Mouse (Mus musculus): ENCODE measurements around the gene Gkn1. TPM values are rescaled to one million over a fixed set of nuclear protein-coding genes. Genes with fewer than 3 reads are reported as not detected.

Gkn1 gene
- total RNA-seq, 2 experiments from 2014 or later, result not detected

DNA sequence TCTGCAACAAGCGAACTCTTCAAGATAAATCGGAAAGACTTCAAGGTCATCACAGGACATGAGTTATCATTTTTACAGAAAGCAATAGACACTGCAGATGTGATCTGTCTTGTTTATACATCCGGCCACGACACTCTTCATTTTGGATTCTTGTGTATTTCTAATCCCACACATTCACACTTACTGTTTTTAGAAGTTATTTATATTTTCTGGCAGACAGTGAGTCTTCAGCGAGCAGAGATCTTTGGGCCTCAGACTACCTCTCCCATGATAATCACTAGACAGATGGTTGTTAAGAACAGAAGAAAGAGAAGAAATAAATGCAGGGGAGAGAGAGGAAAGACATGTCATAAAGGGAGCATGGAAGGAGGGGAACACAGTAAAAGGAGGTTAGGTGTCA lies 18.5 kb upstream of the Gkn1 start:
- DNase-seq, result no peak
- TF ChIP-seq CTCF (IDR thresholded peaks at IDR 0.05), result no peak

DNA sequence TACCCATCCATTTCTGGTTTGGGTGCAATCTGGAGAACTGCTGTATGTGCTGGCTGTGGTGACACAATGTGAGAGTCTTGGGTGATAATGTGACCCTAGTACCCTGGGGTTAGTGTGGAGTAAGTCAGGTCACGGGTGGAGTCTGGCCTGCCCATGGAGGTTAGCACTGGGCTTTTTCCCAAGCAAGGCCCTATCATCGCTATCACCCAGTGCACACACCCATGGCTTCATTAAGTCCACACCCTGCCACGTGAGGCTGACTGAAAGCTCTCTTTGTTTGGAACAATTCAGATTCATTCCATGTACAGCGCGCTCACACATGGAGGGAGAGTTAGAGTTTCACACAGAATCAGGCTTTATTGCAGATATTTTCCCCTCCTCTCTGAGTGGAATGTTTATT lies 3.7 kb upstream of the Gkn1 start:
- Histone ChIP-seq H3K27ac (peak overlapping the region; percentile 67), H3K4me3 (no peak overlapping the region)
- DNase-seq, result peak; percentile 45
- TF ChIP-seq CTCF (IDR thresholded peaks at IDR 0.05), result no peak
- intact Hi-C loops (cut with DNase I), result no loop called here

More for the DNA sequence above, 18.5 kb upstream of the Gkn1 start:
- Histone ChIP-seq H3K4me3 (no peak overlapping the region), H3K27ac (no peak overlapping the region)
- intact Hi-C loops (cut with DNase I), result no loop called here

DNA sequence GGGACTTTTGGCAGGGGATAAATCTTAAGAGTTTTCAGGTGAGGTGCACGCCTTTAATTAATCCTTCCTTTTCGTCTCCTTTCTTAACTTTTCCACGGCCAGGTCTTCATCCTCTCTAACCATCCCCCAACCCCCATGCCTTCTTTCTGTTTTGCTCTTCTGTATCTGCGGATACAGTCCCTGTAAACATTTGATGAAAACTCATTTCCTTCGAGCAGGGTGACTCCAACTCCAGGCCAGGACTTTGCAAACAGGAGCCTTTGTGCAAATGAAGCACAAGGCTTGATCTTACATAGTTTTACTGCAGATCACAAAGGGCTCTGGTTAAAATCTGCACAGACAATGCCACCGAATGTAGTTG lies 14.8 kb downstream of the Gkn1 start:
- intact Hi-C loops (cut with DNase I), result loop anchor here (1.0 kb wide), 1 partner anchor 235 kb away; no protein-coding TSS in a partner anchor
- H3K4me3 ChIP-seq, result peak overlapping the region; percentile 86
- TF ChIP-seq CTCF (IDR thresholded peaks at IDR 0.05), result no peak
- no peak for DNase-seq
- H3K27ac ChIP-seq, result peak overlapping the region; percentile 88

DNA sequence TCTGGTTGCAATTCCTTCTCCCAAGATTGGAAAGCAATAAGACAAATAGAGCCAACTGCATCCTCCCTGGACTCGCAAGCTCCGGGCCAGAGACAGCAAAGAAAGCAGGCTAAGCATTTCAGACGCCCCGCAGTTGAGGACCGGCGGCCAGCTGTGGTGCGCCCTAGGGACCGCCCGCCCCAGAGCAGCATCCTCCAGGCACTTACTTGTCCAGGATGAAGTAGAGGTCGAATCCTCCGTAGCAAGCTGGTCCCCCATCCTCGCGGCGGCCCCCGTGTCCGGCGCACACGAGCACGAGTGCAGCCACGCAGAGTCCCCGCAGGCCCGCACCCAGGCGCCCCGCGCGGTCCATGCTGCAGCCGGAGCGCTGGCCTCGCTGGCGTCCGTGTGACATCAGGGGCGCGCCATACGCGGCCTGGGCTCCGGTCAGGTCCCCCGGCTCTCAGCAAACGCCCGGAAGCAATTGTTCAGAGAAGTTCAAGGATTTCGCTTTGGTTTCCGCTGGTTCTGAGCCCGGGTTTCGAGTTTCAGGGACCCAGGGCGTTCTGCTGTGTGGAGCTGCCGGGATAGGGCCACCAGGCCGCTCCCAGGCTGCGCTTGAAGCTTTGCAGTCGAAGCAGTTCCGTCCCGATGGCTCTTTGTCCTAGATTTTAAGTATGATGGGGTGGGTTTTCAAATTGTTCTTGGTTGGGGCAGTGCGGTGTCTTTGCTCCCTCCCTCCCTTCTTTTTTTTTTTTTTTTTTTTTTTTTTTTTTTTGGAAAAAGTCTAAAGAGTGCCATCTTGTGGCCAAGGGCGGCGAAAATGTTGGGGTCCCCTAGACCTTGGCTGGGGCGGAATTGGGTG lies 15.4 kb downstream of the Gkn1 start, which contains the start of gene Antxr1:
Gene Antxr1 (minus strand): TSS at position 731 of the 844 bp plus-strand sequence.
- peak within 1 kb of the TSS; percentile 86 for H3K4me3 ChIP-seq
- peak; percentile 75 for DNase-seq
- peak; percentile 64 for TF ChIP-seq CTCF (IDR thresholded peaks at IDR 0.05)
- peak within 1 kb of the TSS; percentile 88 for H3K27ac ChIP-seq
- intact Hi-C loops (cut with DNase I), result loop anchor here (1.0 kb wide), 1 partner anchor 234 kb away; no protein-coding TSS in a partner anchor

DNA sequence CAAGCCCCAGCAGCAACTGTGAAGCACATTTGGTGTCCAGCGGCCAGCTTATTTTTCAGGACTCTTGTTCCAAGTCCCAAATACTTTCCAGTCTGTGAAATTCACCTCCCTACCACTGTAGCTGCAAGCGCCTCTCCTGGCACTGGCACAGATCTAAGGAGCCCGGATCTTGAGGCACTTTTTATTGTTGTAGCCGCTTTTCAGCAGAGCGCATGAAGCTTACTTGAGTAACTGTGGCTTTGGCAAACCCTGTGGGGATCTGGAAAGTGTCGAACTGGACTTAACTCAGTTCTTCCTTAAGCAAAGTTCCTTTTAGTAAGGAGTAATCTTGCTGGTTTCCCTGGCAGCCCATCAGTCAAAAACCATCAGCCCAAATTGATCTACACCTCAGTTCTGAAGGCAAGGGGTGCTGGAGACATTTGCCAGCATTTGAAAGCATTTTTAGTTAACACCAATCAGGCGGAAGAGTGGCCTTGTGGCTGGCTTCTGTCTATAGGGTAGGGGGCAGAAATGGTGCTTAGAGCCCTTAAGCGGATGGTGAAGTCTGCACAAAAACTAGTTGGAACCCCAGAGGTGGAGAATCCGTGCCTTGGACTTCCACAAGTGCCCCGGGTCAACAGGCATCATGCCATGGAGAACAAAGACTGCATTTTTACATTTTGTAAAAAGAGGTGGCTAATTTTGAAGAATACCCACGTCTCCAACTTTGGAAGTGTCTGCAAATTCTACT lies 16.2 kb downstream of the Gkn1 start:
- DNase-seq, result peak; percentile 62
- intact Hi-C loops (cut with DNase I), result loop anchor here (1.0 kb wide), 1 partner anchor 233 kb away; no protein-coding TSS in a partner anchor
- Histone ChIP-seq H3K4me3 (peak overlapping the region; percentile 86), H3K27ac (peak overlapping the region; percentile 88)
- peak; percentile 30; the same call in 1 of the 2 replicates for TF ChIP-seq CTCF (IDR thresholded peaks at IDR 0.05)

DNA sequence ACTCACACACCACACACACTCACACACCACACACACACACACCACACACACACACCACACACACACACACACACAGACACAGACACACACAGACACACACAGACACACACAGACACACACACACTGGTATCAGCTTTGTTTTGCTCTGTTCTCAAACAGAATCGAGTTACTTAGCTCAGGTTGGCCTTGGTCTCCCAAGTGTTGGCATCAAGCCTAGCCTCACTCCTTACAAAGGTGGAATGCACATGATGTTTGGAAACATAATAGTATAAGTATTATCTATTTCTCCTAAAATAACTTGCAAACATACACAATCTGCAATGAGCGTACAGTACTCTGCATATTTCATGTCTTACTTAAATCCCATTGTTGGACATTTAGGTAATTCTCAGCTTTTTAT lies 18.4 kb downstream of the Gkn1 start:
- DNase-seq, result no peak
- Histone ChIP-seq H3K4me3 (peak overlapping the region; percentile 86), H3K27ac (no peak overlapping the region)
- intact Hi-C loops (cut with DNase I), result no loop called here
- TF ChIP-seq CTCF (IDR thresholded peaks at IDR 0.05), result no peak

DNA sequence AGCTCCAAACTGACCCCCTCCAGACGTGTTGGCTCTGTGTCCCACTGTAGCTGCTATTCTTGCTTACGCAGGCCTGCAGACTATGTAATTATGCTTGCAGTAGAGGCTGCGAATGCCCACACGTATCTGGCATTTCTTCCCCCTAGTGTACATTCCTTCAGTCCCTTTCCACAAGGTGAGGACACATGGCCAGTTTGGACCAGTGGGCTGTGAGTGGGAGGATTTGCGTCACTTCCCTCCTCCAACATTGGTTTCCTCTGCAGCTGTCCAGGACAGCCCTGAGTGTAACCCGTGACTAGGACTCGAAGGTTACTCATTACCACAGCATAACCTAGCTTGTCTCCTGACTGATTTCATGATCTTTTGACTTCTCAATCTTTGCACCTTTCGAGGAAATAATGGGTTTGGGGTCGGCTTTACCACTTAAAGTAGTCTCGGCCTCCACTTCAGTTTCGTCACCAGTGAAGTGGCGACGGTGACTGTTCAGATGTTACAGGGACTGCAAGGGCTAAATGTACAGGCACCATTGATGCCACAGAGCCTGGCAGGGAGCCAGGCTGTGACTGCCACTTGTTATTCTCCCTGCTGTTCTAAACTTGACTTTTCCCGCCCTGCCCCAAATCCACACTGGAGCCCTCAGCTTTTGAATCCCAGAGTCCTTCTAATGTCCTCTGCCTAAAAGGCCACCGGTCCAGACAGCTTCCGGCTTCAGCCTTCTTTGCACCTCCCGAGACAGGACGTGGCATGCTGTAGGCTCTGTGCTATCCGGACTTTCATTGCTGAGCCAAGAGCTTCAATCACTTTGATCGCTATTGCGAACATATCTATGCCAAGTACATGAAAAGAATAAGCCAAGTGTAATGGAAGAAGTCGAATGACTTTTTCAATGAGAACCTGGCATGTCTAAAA lies 22.2 kb downstream of the Gkn1 start:
- intact Hi-C loops (cut with DNase I), result no loop called here
- Histone ChIP-seq H3K4me3 (no peak overlapping the region), H3K27ac (peak overlapping the region; percentile 35)
- TF ChIP-seq CTCF (IDR thresholded peaks at IDR 0.05), result no peak
- no peak for DNase-seq

DNA sequence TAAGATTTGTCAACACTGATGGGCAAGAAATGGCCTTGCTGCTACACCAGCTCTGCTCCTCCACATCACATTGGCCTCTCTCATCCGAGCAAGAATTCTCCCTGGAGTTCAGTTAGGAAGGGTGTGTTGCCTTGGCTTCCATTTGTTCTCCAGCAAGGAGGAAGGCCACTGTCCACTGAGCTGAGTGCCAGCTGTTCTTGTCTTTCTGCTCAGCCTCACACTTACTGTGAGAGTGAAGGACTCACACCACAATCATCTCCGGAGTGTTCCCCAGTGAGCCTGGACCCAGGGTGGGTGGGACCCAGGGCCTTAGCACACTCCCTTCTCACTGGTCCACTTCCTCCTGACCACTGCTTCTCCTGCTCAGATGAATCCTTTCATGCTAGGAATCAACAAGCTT lies 23.8 kb downstream of the Gkn1 start:
- H3K27ac ChIP-seq, result no peak overlapping the region; the same call in 1 of the 2 replicates
- intact Hi-C loops (cut with DNase I), result no loop called here
- no peak overlapping the region for H3K4me3 ChIP-seq
- no peak for TF ChIP-seq CTCF (IDR thresholded peaks at IDR 0.05)
- DNase-seq, result no peak

DNA sequence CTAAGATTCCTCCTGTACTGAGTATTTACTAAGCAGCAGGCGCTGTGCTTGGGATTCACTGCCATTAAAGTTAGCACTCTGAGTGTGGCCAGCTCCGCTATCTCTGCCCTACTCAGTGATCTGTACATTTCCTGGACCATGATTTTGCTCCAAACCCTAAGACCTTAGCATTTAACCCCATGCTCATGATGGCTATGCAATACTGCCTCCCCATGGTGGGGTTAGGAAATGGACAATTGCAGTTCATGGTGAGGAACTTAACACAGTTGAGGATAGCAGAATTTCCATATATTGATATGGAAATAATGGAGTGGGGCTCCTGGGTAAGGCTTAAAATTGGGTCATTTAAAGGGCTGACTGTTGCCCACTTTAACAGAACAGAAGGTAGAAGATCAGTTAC lies 27.4 kb downstream of the Gkn1 start:
- peak; percentile 73 for TF ChIP-seq CTCF (IDR thresholded peaks at IDR 0.05)
- peak overlapping the region; percentile 16; the same call in 1 of the 2 replicates for H3K27ac ChIP-seq
- peak; percentile 48 for DNase-seq
- intact Hi-C loops (cut with DNase I), result loop anchor here (1.0 kb wide), 1 partner anchor 222 kb away; no protein-coding TSS in a partner anchor
- H3K4me3 ChIP-seq, result no peak overlapping the region

DNA sequence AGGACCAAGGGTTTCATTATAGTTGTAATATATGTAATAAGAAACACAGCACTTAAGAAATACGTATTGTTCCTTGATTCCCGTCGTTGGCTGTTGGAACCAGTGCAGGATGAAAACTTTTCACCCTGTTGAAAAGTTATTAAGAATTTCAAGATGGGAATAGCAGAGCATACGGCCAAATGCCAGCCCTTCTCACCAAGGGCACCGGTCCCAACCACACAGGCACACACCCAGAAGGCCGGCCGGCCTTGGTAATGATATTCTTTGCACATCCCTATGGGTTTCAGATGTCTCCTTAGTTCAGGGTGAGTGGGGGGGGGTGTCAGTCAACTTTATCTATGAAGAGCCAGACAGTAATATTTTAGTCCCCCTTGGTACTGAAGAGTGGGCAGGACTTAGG lies 32.1 kb downstream of the Gkn1 start:
- intact Hi-C loops (cut with DNase I), result no loop called here
- DNase-seq, result peak; percentile 71

DNA sequence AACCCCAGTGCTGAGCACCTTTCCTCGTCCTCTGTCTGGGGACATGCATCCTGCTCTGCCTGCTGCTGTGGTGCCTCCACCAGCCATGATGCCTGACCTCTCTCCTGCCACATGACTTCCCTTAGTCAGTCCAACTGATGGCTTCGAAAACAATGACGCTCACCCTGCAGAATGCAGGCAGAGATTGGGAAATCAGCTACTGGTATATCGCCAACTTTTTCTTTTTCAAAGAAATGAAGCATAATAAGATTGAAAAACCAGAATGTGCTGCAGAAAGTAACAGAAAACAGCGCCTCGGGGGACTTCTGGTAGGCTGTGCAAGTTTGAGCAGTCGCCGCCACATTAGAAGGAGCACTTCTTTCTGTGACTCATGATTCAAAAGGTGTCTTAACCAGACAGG lies 33.8 kb downstream of the Gkn1 start:
- intact Hi-C loops (cut with DNase I), result no loop called here
- DNase-seq, result peak; percentile 62
- TF ChIP-seq CTCF (IDR thresholded peaks at IDR 0.05), result no peak
- H3K27ac ChIP-seq, result peak overlapping the region; percentile 82
- H3K4me3 ChIP-seq, result no peak overlapping the region

More for the DNA sequence above, 32.1 kb downstream of the Gkn1 start:
- no peak for TF ChIP-seq CTCF (IDR thresholded peaks at IDR 0.05)
- H3K27ac ChIP-seq, result peak overlapping the region; percentile 69
- no peak overlapping the region for H3K4me3 ChIP-seq

DNA sequence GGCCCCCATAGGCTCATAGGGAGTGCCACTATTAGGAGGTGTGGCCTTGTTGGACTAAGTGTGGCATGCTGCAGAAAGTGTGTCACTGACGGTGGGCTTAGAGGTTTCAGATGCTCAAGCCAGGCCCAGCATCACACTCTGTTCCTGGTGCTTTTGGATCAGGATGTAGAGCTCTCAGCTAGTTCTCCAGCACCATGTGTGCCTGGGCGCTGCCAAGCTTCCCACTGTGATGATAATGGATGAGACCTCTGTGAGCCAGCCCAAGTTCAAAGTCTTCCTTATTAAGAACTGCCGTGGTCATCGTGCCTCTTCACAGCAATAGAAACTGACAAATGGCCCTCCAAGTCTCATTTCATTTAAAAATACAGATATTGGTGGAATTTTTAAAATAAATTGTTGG lies 38.0 kb downstream of the Gkn1 start:
- no peak overlapping the region for H3K4me3 ChIP-seq
- H3K27ac ChIP-seq, result no peak overlapping the region
- DNase-seq, result no peak
- intact Hi-C loops (cut with DNase I), result no loop called here
- TF ChIP-seq CTCF (IDR thresholded peaks at IDR 0.05), result no peak
